Mouse (Mus musculus): ENCODE measurements around the gene Prepl.

DNA sequence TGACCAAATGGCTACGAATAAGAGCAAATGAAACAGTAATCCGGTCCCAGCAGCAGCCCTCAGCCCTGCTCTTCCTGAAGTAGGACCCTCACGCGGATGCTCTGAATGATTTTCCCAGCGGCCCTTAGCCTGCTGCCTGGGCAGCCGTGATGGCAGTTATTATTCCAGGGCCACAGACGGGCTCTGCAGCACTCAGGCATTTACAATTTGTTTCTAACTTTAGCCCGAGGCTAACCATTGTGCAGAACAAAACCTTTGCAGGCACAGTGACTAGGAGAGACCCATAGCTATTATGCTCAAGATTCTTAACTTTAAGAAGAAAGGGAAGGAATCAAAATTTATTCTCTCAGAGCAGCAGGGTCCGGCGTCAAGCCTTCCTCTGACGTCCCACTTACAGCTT lies 17.7 kb downstream of the Prepl start:
- TF ChIP-seq CTCF (IDR thresholded peaks at IDR 0.05; ENCODE audit: low read depth): no peak
- TF ChIP-seq EP300 (IDR thresholded peaks at IDR 0.05; ENCODE audit: low read depth): no peak

Data from liver, postnatal 0 days (tissue).